Mouse (Mus musculus) heart, adult 8-10 months (tissue): ENCODE results near the gene Id1. TPM values are rescaled to one million over a fixed set of nuclear protein-coding genes. Genes with fewer than 3 reads are reported as not detected.

Experiments used
- DNase-seq: peaks from one replicate; pipeline ENCODE4 v3.0.0; 2022; ENCODE audit warnings: low spot score
- total RNA-seq, 4 experiments: library from RNA; stranded (reverse); gene quantifications; 2 replicates each; pipeline ENCODE4 v1.2.4; 2022

Id1 gene
- total RNA-seq, 4 experiments from 2014 or later, result 43.3 to 63.6 (median 58.4) TPM

- no peak for DNase-seq
Measured at GRCm38 (mm10) chr2:152753944-152754711, 18.1 kb downstream of the Id1 start, which contains the start of gene Cox4i2. Gene Cox4i2 (plus strand): TSS chr2:152754173.

GRCm38 (mm10) chr2:152756474-152757393 lies 20.7 kb downstream of the Id1 start:
- DNase-seq, result no peak

GRCm38 (mm10) chr2:152757478-152757877 lies 21.4 kb downstream of the Id1 start:
- DNase-seq, result no peak

GRCm38 (mm10) chr2:152758351-152758750 lies 22.3 kb downstream of the Id1 start:
- no peak for DNase-seq

- no peak for DNase-seq
Measured at GRCm38 (mm10) chr2:152763310-152763709, 27.3 kb downstream of the Id1 start.

- no peak for DNase-seq
Measured at GRCm38 (mm10) chr2:152764172-152765044, 28.4 kb downstream of the Id1 start.

- no peak for DNase-seq
Measured at GRCm38 (mm10) chr2:152765045-152765674, 29.1 kb downstream of the Id1 start.

GRCm38 (mm10) chr2:152766387-152767123 lies 30.5 kb downstream of the Id1 start:
- peak; percentile 93 for DNase-seq

- peak; percentile 77 for DNase-seq
Measured at GRCm38 (mm10) chr2:152767618-152768271, 31.7 kb downstream of the Id1 start.

GRCm38 (mm10) chr2:152769677-152770076 lies 33.6 kb downstream of the Id1 start:
- DNase-seq, result no peak

GRCm38 (mm10) chr2:152771571-152771970 lies 35.5 kb downstream of the Id1 start:
- no peak for DNase-seq

GRCm38 (mm10) chr2:152772231-152772630 lies 36.2 kb downstream of the Id1 start:
- DNase-seq, result no peak

GRCm38 (mm10) chr2:152775357-152775756 lies 39.3 kb downstream of the Id1 start:
- DNase-seq, result no peak

- DNase-seq, result no peak
Measured at GRCm38 (mm10) chr2:152776019-152776418, 40.0 kb downstream of the Id1 start.

GRCm38 (mm10) chr2:152776435-152776834 lies 40.4 kb downstream of the Id1 start:
- no peak for DNase-seq

- no peak for DNase-seq
Measured at GRCm38 (mm10) chr2:152777081-152777480, 41.0 kb downstream of the Id1 start.

GRCm38 (mm10) chr2:152780466-152780865 lies 44.4 kb downstream of the Id1 start:
- no peak for DNase-seq

- no peak for DNase-seq
Measured at GRCm38 (mm10) chr2:152781031-152781711, 45.1 kb downstream of the Id1 start.

GRCm38 (mm10) chr2:152782656-152783055 lies 46.6 kb downstream of the Id1 start:
- no peak for DNase-seq
